Mouse (Mus musculus): Measurements from ENCODE around the gene Mtmr2. TPM values are rescaled to one million over a fixed set of nuclear protein-coding genes. Genes with fewer than 3 reads are reported as not detected.
A peak's percentile ranks its signal among the peaks of the same experiment; 100 is the strongest.

Gene Mtmr2
- polyA plus RNA-seq, 1 experiment, result 44.1 TPM

GRCm38 (mm10) chr9:13835256-13835655 lies 87.0 kb downstream of the Mtmr2 start:
- no peaks in the 10 kb centered on the region for H3K27me3 ChIP-seq (ENCODE audit: control insufficient read depth, insufficient read depth, low read length)
- H3K4me3 ChIP-seq (replicated peaks; ENCODE audit: insufficient read depth, low read depth, low read length), result no peak overlapping the region
- TF ChIP-seq CTCF (IDR thresholded peaks at IDR 0.05; ENCODE audit: borderline replicate concordance, insufficient read depth, low read depth, low read length) (no peak), POLR2A (IDR thresholded peaks at IDR 0.05; ENCODE audit: borderline replicate concordance, insufficient read depth, low read length) (no peak)
- no peak for DNase-seq
- no peak overlapping the region for H3K27ac ChIP-seq (ENCODE audit: insufficient read depth, low read length)
- 91% methylated on average over 3 of the region's 3 CpGs for WGBS
- no peaks in the 10 kb centered on the region for H3K4me1 ChIP-seq (ENCODE audit: control insufficient read depth, insufficient read depth, low read length)

- no peak overlapping the region for H3K4me3 ChIP-seq (replicated peaks; ENCODE audit: insufficient read depth, low read depth, low read length)
- TF ChIP-seq POLR2A (IDR thresholded peaks at IDR 0.05; ENCODE audit: borderline replicate concordance, insufficient read depth, low read length) (no peak), CTCF (IDR thresholded peaks at IDR 0.05; ENCODE audit: borderline replicate concordance, insufficient read depth, low read depth, low read length) (no peak)
- DNase-seq, result no peak
- 87% methylated on average over 2 of the region's 2 CpGs for WGBS
- no peaks in the 10 kb centered on the region for H3K4me1 ChIP-seq (ENCODE audit: control insufficient read depth, insufficient read depth, low read length)
- no peak overlapping the region for H3K27ac ChIP-seq (ENCODE audit: insufficient read depth, low read length)
- no peaks in the 10 kb centered on the region for H3K27me3 ChIP-seq (ENCODE audit: control insufficient read depth, insufficient read depth, low read length)
Observed at GRCm38 (mm10) chr9:13836726-13837125, 88.5 kb downstream of the Mtmr2 start.

GRCm38 (mm10) chr9:13847591-13847990 lies 99.4 kb downstream of the Mtmr2 start:
- TF ChIP-seq POLR2A (IDR thresholded peaks at IDR 0.05; ENCODE audit: borderline replicate concordance, insufficient read depth, low read length), result no peak
- no peak for TF ChIP-seq CTCF (IDR thresholded peaks at IDR 0.05; ENCODE audit: borderline replicate concordance, insufficient read depth, low read depth, low read length)

GRCm38 (mm10) chr9:13848481-13849480 lies 100.6 kb downstream of the Mtmr2 start:
- H3K4me1 ChIP-seq (ENCODE audit: control insufficient read depth, insufficient read depth, low read length), result no peaks in the 10 kb centered on the region
- DNase-seq, result peak in 1 of 2 experiments; percentile 12
- H3K27me3 ChIP-seq (ENCODE audit: control insufficient read depth, insufficient read depth, low read length), result no peaks in the 10 kb centered on the region
- H3K27ac ChIP-seq (ENCODE audit: insufficient read depth, low read length), result no peak overlapping the region
- TF ChIP-seq CTCF (IDR thresholded peaks at IDR 0.05; ENCODE audit: borderline replicate concordance, insufficient read depth, low read depth, low read length) (0 out of 2 replicates have a peak, but pooled peaks have one; percentile 26), POLR2A (IDR thresholded peaks at IDR 0.05; ENCODE audit: borderline replicate concordance, insufficient read depth, low read length) (no peak)
- no peak overlapping the region for H3K4me3 ChIP-seq (replicated peaks; ENCODE audit: insufficient read depth, low read depth, low read length)
- WGBS, result 81% methylated on average over 10 of the region's 10 CpGs

More at GRCm38 (mm10) chr9:13847591-13847990, 99.4 kb downstream of the Mtmr2 start:
- Histone ChIP-seq H3K4me1 (ENCODE audit: control insufficient read depth, insufficient read depth, low read length) (no peaks in the 10 kb centered on the region), H3K27ac (ENCODE audit: insufficient read depth, low read length) (no peak overlapping the region), H3K4me3 (replicated peaks; ENCODE audit: insufficient read depth, low read depth, low read length) (no peak overlapping the region), H3K27me3 (ENCODE audit: control insufficient read depth, insufficient read depth, low read length) (no peaks in the 10 kb centered on the region)
- 85% methylated on average over 3 of the region's 3 CpGs for WGBS
- no peak for DNase-seq

GRCm38 (mm10) chr9:13853876-13854275 lies 105.7 kb downstream of the Mtmr2 start:
- Histone ChIP-seq H3K4me1 (ENCODE audit: control insufficient read depth, insufficient read depth, low read length) (no peaks in the 10 kb centered on the region), H3K27ac (ENCODE audit: insufficient read depth, low read length) (no peak overlapping the region), H3K4me3 (replicated peaks; ENCODE audit: insufficient read depth, low read depth, low read length) (no peak overlapping the region), H3K27me3 (ENCODE audit: control insufficient read depth, insufficient read depth, low read length) (no peaks in the 10 kb centered on the region)
- DNase-seq, result no peak
- 79% methylated on average over 3 of the region's 3 CpGs for WGBS
- TF ChIP-seq POLR2A (IDR thresholded peaks at IDR 0.05; ENCODE audit: borderline replicate concordance, insufficient read depth, low read length) (no peak), CTCF (IDR thresholded peaks at IDR 0.05; ENCODE audit: borderline replicate concordance, insufficient read depth, low read depth, low read length) (no peak)

Other genes with a start within 250 kb of the Mtmr2 start
- 23.9 and 24.3 TPM in 2 replicates for gene Cep57, start 78.7 kb downstream of the Mtmr2 start, polyA plus RNA-seq (2012; rRNA removed)
- 21.8 and 22.9 TPM in 2 replicates for gene Fam76b, start 79.3 kb downstream of the Mtmr2 start, polyA plus RNA-seq (2012; rRNA removed)

Measured in cerebellum, adult 2 months (tissue).